In the genomic region with DNA sequence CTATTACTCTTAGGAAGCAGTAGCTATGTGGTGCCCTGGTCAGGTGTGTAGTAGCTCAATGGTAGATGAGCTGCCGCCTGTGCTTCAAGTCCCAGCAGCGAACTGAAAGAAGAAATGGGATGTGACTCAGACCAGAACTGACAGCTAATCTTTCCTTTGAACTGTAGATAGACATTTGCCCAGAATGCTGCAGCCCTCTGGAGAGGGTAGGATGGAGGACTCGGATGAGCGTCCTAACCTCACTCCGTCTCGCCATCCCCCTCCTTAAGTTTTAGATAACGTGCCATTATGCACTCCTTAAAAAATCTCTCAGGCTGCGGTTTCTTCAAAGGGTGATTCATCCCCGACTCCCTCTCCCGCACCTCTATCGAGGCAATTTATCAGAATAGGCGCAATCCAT, we compare ENCODE assay signal across 25 mouse cellular contexts. TPM values are rescaled to one million over a fixed set of nuclear protein-coding genes. Genes with fewer than 3 reads are reported as not detected.
DNase-seq lines count a peak whose midpoint lies in the region; ATAC-seq and TF ChIP-seq lines count a peak whose summit lies in the region.
"Had no signal": no experiment of that assay in that cellular context is flagged by ENCODE, and none has a peak within 500 bp of the region (broad histone marks: within the 10 kb centered on the region; RNA-seq: fewer than 3 reads in every experiment).

No protein-coding gene starts in this region.

- H3K4me1 ChIP-seq in limb, embryonic 15.5 days = peaks cover 30% of the 10 kb centered on the region
- H3K4me1 ChIP-seq in limb, embryonic 10.5 days = peaks cover 43% of the 10 kb centered on the region
- peaks cover 11% of the 10 kb centered on the region; the same call in 1 of the 2 replicates for H3K4me1 ChIP-seq in lung, embryonic 14.5 days (ENCODE audit: insufficient read depth)

- no peaks in the 10 kb centered on the region for H3K9me3 ChIP-seq in limb, embryonic 15.5 days
- H3K9me3 ChIP-seq in limb, embryonic 10.5 days (replicated peaks) = no peaks in the 10 kb centered on the region
- no peaks in the 10 kb centered on the region for H3K9me3 ChIP-seq in lung, embryonic 14.5 days (ENCODE audit: low read depth, low read length)
- H3K9me3 ChIP-seq: embryonic facial prominence, embryonic 15.5 days; forebrain, embryonic 10.5 days; heart, embryonic 10.5 days; hindbrain, embryonic 13.5 days; intestine, embryonic 15.5 days had no signal

- no peak overlapping the region for H3K4me3 ChIP-seq in limb, embryonic 15.5 days
- H3K4me3 ChIP-seq in limb, embryonic 10.5 days = no peak overlapping the region
- H3K4me3 ChIP-seq in lung, embryonic 14.5 days (ENCODE audit: low read depth, low read length) = no peak overlapping the region
- H3K4me3 ChIP-seq: embryonic facial prominence, embryonic 15.5 days; erythroblast, embryonic 14.5 days; forebrain, embryonic 10.5 days; heart, embryonic 10.5 days; hindbrain, embryonic 13.5 days; intestine, embryonic 15.5 days had no signal

- peaks cover 27% of the 10 kb centered on the region for H3K36me3 ChIP-seq in limb, embryonic 15.5 days
- peaks cover 46% of the 10 kb centered on the region for H3K36me3 ChIP-seq in limb, embryonic 10.5 days
- peaks cover 24% of the 10 kb centered on the region for H3K36me3 ChIP-seq in lung, embryonic 14.5 days (ENCODE audit: insufficient read depth)

- no peaks in the 10 kb centered on the region for H3K27me3 ChIP-seq in limb, embryonic 15.5 days
- H3K27me3 ChIP-seq in limb, embryonic 10.5 days (ENCODE audit: low read depth, poor library complexity, severe bottlenecking) = no peaks in the 10 kb centered on the region
- H3K27me3 ChIP-seq in lung, embryonic 14.5 days (ENCODE audit: insufficient read depth, low read length) = no peaks in the 10 kb centered on the region
- H3K27me3 ChIP-seq: embryonic facial prominence, embryonic 15.5 days; intestine, embryonic 15.5 days had no signal

- no peak overlapping the region for H3K4me2 ChIP-seq in limb, embryonic 15.5 days
- no peak overlapping the region for H3K4me2 ChIP-seq in lung, embryonic 14.5 days
- H3K4me2 ChIP-seq: embryonic facial prominence, embryonic 15.5 days; hindbrain, embryonic 13.5 days; intestine, embryonic 15.5 days had no signal

- 71% methylated on average over 12 of the region's 12 CpGs for WGBS in limb, embryonic 15.5 days
- WGBS in limb, embryonic 10.5 days = 75% methylated on average over 12 of the region's 12 CpGs
- WGBS in lung, embryonic 14.5 days = 55% methylated on average over 12 of the region's 12 CpGs

- H3K9ac ChIP-seq in limb, embryonic 15.5 days = no peak overlapping the region
- no peak overlapping the region for H3K9ac ChIP-seq in lung, embryonic 14.5 days
- H3K9ac ChIP-seq: embryonic facial prominence, embryonic 15.5 days; hindbrain, embryonic 13.5 days; intestine, embryonic 15.5 days had no signal

- no peak for TF ChIP-seq CTCF in lung, embryonic 14.5 days (IDR thresholded peaks at IDR 0.05; ENCODE audit: low read depth)

- DNase-seq in limb, embryonic 10.5 days (ENCODE audit: low spot score) = no peak
- no peak for DNase-seq in lung, embryonic 14.5 days
- no peak for DNase-seq in lung, postnatal 10 days
- peak; percentile 51 for DNase-seq in MN1 (ENCODE audit: low spot score)
- DNase-seq in ovary, postnatal 10 days (ENCODE audit: low spot score) = no peak
- no peak for DNase-seq in embryo, embryonic 10.5 days (ENCODE audit: low spot score)
- DNase-seq: adrenal gland, postnatal 10 days; B cell, adult 2 months; cerebellum, adult 11-12 months; cerebellum, adult 9-10 months; cerebellum, postnatal 25 days; gastrocnemius, postnatal 10 days; heart, adult 18-20 months; heart, postnatal 10 days had no signal

- no peak for ATAC-seq in limb, embryonic 15.5 days (ENCODE audit: insufficient number of reproducible peaks, low FRiP score, low TSS enrichment, low read depth)
- no peak for ATAC-seq in lung, embryonic 14.5 days (ENCODE audit: insufficient read depth)
- ATAC-seq: CD4-positive, CD25-positive, alpha-beta regulatory T cell, adult 4 months; forebrain, embryonic 16.5 days; hindbrain, postnatal 0 days; intestine, embryonic 15.5 days had no signal

- 0 out of 2 replicates have a peak overlapping the region, but pooled peaks have one; percentile 27 for H3K27ac ChIP-seq in limb, embryonic 15.5 days
- H3K27ac ChIP-seq in limb, embryonic 10.5 days = no peak overlapping the region
- H3K27ac ChIP-seq in lung, embryonic 14.5 days (ENCODE audit: low read depth) = 0 out of 2 replicates have a peak overlapping the region, but pooled peaks have one; percentile 18
- H3K27ac ChIP-seq: embryonic facial prominence, embryonic 15.5 days; forebrain, embryonic 10.5 days; heart, embryonic 10.5 days; hindbrain, embryonic 13.5 days; hindbrain, postnatal 0 days; intestine, embryonic 15.5 days had no signal

RNA-seq across cellular contexts. Expression of a gene that starts 6.2 kb away (rescaled TPM):
- polyA plus RNA-seq in limb, embryonic 15.5 days (2015; fragmentation: Nextera tagmentation; extraction: Ambion mirVana) = 13.0 and 15.0 TPM in 2 replicates
- 37.1 and 40.8 TPM in 2 replicates for polyA plus RNA-seq in limb, embryonic 10.5 days (2016; fragmentation: Nextera tagmentation; extraction: Ambion mirVana)
- 17.9 and 21.9 TPM in 2 replicates for polyA plus RNA-seq in lung, embryonic 14.5 days (2014; fragmentation: Nextera tagmentation; extraction: Ambion mirVana)

RNA-seq across cellular contexts. Expression of a gene that starts 6.6 kb away (rescaled TPM):
- 2,795 and 2,816 TPM in 2 replicates for polyA plus RNA-seq in limb, embryonic 15.5 days (2015; fragmentation: Nextera tagmentation; extraction: Ambion mirVana)
- polyA plus RNA-seq in limb, embryonic 10.5 days (2016; fragmentation: Nextera tagmentation; extraction: Ambion mirVana) = 292 and 458 TPM in 2 replicates
- polyA plus RNA-seq in lung, embryonic 14.5 days (2014; fragmentation: Nextera tagmentation; extraction: Ambion mirVana) = 799 and 855 TPM in 2 replicates

RNA-seq across cellular contexts. Expression of a gene that starts 14.8 kb away (rescaled TPM):
- polyA plus RNA-seq in limb, embryonic 15.5 days (2015; fragmentation: Nextera tagmentation; extraction: Ambion mirVana) = 53.2 and 55.2 TPM in 2 replicates
- polyA plus RNA-seq in limb, embryonic 10.5 days (2016; fragmentation: Nextera tagmentation; extraction: Ambion mirVana) = 70.6 and 84.9 TPM in 2 replicates
- 52.8 and 57.4 TPM in 2 replicates for polyA plus RNA-seq in lung, embryonic 14.5 days (2014; fragmentation: Nextera tagmentation; extraction: Ambion mirVana)

RNA-seq across cellular contexts. Expression of a gene that starts 20.3 kb away (rescaled TPM):
- 55.2 and 61.1 TPM in 2 replicates for polyA plus RNA-seq in limb, embryonic 15.5 days (2015; fragmentation: Nextera tagmentation; extraction: Ambion mirVana)
- polyA plus RNA-seq in limb, embryonic 10.5 days (2016; fragmentation: Nextera tagmentation; extraction: Ambion mirVana) = 51.1 and 51.2 TPM in 2 replicates
- 43.5 and 43.9 TPM in 2 replicates for polyA plus RNA-seq in lung, embryonic 14.5 days (2014; fragmentation: Nextera tagmentation; extraction: Ambion mirVana)

RNA-seq across cellular contexts. Expression of a gene that starts 20.4 kb away (rescaled TPM):
- polyA plus RNA-seq in limb, embryonic 15.5 days (2015; fragmentation: Nextera tagmentation; extraction: Ambion mirVana) = 0.50 and 0.65 TPM in 2 replicates
- 0.13 and 0.51 TPM in 2 replicates for polyA plus RNA-seq in limb, embryonic 10.5 days (2016; fragmentation: Nextera tagmentation; extraction: Ambion mirVana)
- 0.18 and 0.70 TPM in 2 replicates for polyA plus RNA-seq in lung, embryonic 14.5 days (2014; fragmentation: Nextera tagmentation; extraction: Ambion mirVana)
- polyA plus RNA-seq: CD4-positive, CD25-positive, alpha-beta regulatory T cell, adult 4 months; heart, embryonic 14.5 days; hindbrain, embryonic 13.5 days; hindbrain, postnatal 0 days had no signal
